Mouse (Mus musculus): Measurements from ENCODE around the gene Olfr497.

Gene Olfr497

GRCm38 (mm10) chr7:108420121-108420520 is at the start of gene Olfr497:
TSS of gene Olfr497 (plus strand) at chr7:108420421.
- DNase-seq (ENCODE audit: low spot score in 2 of 2): no peak

- DNase-seq (ENCODE audit: low spot score in 2 of 2): no peak
Observed at GRCm38 (mm10) chr7:108392867-108393266, 27.4 kb upstream of the Olfr497 start, which contains the start of gene Olfr495. TSS of gene Olfr495 (plus strand) at chr7:108393167.

- no peak for DNase-seq (ENCODE audit: low spot score in 2 of 2)
Observed at GRCm38 (mm10) chr7:108465026-108465425, 44.8 kb downstream of the Olfr497 start, which contains the start of gene Olfr498. TSS of gene Olfr498 (plus strand) at chr7:108465326.
